Mouse (Mus musculus): Measurements from ENCODE around the gene Mief1. TPM values are rescaled to one million over a fixed set of nuclear protein-coding genes. Genes with fewer than 3 reads are reported as not detected.

Mief1 gene
- polyA plus RNA-seq, 1 experiment from 2014 or later: 12.0 TPM

DNA sequence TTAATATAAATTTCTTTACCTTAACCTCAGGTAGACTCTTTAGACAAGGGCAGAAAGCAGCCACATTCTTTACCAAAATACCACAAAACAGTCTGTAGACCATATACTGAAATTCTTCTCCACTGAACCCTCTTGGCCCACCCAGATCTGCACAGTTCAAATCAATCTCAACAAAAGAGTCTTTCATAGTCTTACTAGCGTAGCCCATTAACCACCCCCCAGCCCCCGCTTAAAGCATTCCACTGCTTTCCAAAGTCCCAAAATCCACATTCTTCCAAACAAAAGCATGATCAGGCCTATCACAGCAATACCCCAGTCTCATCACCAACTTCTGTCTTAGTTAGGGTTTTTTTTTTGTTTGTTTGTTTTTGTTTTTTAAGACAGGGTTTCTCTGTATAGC is 34.3 kb upstream of the Mief1 start:
- 98% methylated on average over 2 of the region's 2 CpGs for WGBS
- no peak overlapping the region for H3K9ac ChIP-seq (ENCODE audit: low read depth, low read length)
- peaks cover 5% of the 10 kb centered on the region; the same call in 1 of the 2 replicates for H3K36me3 ChIP-seq (ENCODE audit: control insufficient read depth, insufficient read depth)
- no peaks in the 10 kb centered on the region for H3K9me3 ChIP-seq (ENCODE audit: control insufficient read depth)
- no peak overlapping the region for H3K27ac ChIP-seq (ENCODE audit: low read depth, low read length)
- TF ChIP-seq CTCF (IDR thresholded peaks at IDR 0.05; ENCODE audit: low read depth): no peak
- ATAC-seq: no peak
- no peak overlapping the region for H3K4me3 ChIP-seq (ENCODE audit: low read depth, low read length)
- H3K4me1 ChIP-seq (replicated peaks; ENCODE audit: control insufficient read depth, insufficient read depth, low read length): no peaks in the 10 kb centered on the region
- H3K4me2 ChIP-seq (replicated peaks; ENCODE audit: low read depth): no peak overlapping the region
- H3K27me3 ChIP-seq (replicated peaks; ENCODE audit: control insufficient read depth, insufficient read depth, low read length): no peaks in the 10 kb centered on the region

DNA sequence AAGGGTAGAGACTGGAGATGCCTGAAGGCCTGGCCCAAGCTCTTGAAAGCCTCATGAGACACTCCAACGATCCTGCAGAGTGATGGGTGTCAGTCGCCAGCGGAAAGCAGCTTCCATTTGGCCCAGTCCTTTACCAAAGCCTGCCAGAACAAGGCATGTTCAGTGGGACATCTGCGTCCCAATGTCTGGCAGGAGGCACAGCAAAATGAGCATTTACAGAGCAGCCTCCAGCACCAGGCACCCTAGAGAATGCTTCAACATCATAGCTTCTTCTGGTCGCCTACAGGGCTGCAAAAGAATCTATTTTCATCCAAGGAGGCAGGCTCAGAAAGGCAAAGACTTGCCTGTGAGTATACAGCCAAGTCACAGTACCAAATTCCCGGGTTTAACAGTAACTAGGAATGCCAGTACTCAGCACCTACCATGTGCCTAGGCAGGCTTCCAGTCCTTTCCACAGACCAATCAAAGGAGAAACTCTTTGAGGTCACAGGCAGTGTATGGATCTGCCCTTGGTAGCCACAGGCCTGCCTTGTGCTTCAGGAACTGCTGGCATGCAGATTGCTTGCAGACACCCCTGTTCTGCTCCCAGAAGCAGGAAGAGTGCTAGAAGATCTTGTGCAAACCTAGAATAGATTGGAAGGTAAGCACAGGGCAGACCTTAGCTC is 31.6 kb upstream of the Mief1 start:
- no peak overlapping the region for H3K9ac ChIP-seq (ENCODE audit: low read depth, low read length)
- no peak overlapping the region for H3K4me3 ChIP-seq (ENCODE audit: low read depth, low read length)
- no peaks in the 10 kb centered on the region for H3K27me3 ChIP-seq (replicated peaks; ENCODE audit: control insufficient read depth, insufficient read depth, low read length)
- H3K9me3 ChIP-seq (ENCODE audit: control insufficient read depth): no peaks in the 10 kb centered on the region
- H3K36me3 ChIP-seq (ENCODE audit: control insufficient read depth, insufficient read depth): peaks cover 9% of the 10 kb centered on the region; the same call in 1 of the 2 replicates
- no peak overlapping the region for H3K4me2 ChIP-seq (replicated peaks; ENCODE audit: low read depth)
- H3K27ac ChIP-seq (ENCODE audit: low read depth, low read length): no peak overlapping the region
- 84% methylated on average over 6 of the region's 6 CpGs for WGBS
- TF ChIP-seq CTCF (IDR thresholded peaks at IDR 0.05; ENCODE audit: low read depth): no peak
- ATAC-seq: no peak
- H3K4me1 ChIP-seq (replicated peaks; ENCODE audit: control insufficient read depth, insufficient read depth, low read length): no peaks in the 10 kb centered on the region

DNA sequence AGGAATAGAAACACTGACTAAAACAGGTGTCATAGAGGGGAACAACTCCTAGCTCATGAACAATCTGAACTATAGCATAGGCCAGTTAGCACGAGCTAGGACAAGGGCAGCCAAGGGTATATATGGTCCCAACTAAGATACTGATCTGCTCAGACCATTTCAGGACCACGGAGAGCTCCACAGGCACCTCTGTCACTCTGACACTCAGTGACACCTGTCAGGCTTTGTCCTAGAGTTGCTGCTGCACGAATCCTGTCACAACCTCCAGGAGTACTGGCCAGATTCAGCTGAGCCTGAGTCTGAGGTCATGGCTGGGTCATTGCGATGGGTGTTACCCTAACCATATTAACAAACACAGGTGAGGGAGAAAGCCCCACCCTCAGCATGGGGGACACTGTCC is 30.4 kb upstream of the Mief1 start:
- H3K27ac ChIP-seq (ENCODE audit: low read depth, low read length): no peak overlapping the region
- TF ChIP-seq CTCF (IDR thresholded peaks at IDR 0.05; ENCODE audit: low read depth): no peak
- H3K4me3 ChIP-seq (ENCODE audit: low read depth, low read length): no peak overlapping the region
- no peak overlapping the region for H3K4me2 ChIP-seq (replicated peaks; ENCODE audit: low read depth)
- no peak overlapping the region for H3K9ac ChIP-seq (ENCODE audit: low read depth, low read length)
- no peaks in the 10 kb centered on the region for H3K27me3 ChIP-seq (replicated peaks; ENCODE audit: control insufficient read depth, insufficient read depth, low read length)
- ATAC-seq: no peak
- WGBS: 23% methylated on average over 4 of the region's 4 CpGs
- H3K36me3 ChIP-seq (ENCODE audit: control insufficient read depth, insufficient read depth): peaks cover 6% of the 10 kb centered on the region; the same call in 1 of the 2 replicates
- no peaks in the 10 kb centered on the region for H3K9me3 ChIP-seq (ENCODE audit: control insufficient read depth)
- no peaks in the 10 kb centered on the region for H3K4me1 ChIP-seq (replicated peaks; ENCODE audit: control insufficient read depth, insufficient read depth, low read length)

DNA sequence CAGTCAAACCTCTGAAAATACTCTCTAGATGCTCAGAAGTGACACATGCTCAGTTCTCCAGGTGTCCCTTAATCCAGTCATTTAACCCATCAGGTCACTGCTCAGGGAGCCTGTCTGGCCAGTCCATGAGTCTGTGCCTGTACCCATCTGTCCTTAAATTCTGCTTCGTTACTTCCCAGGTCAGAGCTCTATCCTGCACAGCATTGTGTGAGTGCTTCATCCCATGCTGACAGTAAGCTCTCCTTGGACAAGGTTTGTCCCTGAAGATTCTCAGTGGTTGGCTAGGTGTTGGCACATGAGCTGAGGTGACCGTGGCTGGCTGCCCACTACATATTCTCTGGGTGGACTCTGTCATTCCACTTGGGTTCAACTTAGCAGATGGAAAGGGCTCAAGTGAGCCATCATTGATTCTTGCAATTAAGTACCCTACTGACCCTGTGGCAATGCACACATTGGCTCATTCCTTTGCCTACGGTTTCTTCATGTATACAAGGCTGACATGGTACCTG is 27.7 kb upstream of the Mief1 start:
- Histone ChIP-seq H3K4me3 (ENCODE audit: low read depth, low read length) (no peak overlapping the region), H3K9ac (ENCODE audit: low read depth, low read length) (no peak overlapping the region), H3K4me1 (replicated peaks; ENCODE audit: control insufficient read depth, insufficient read depth, low read length) (no peaks in the 10 kb centered on the region), H3K27me3 (replicated peaks; ENCODE audit: control insufficient read depth, insufficient read depth, low read length) (no peaks in the 10 kb centered on the region), H3K36me3 (ENCODE audit: control insufficient read depth, insufficient read depth) (peaks cover 12% of the 10 kb centered on the region), H3K9me3 (ENCODE audit: control insufficient read depth) (no peaks in the 10 kb centered on the region), H3K27ac (ENCODE audit: low read depth, low read length) (no peak overlapping the region), H3K4me2 (replicated peaks; ENCODE audit: low read depth) (no peak overlapping the region)
- TF ChIP-seq CTCF (IDR thresholded peaks at IDR 0.05; ENCODE audit: low read depth): no peak
- WGBS: 86% methylated on average over 3 of the region's 3 CpGs
- no peak for ATAC-seq

DNA sequence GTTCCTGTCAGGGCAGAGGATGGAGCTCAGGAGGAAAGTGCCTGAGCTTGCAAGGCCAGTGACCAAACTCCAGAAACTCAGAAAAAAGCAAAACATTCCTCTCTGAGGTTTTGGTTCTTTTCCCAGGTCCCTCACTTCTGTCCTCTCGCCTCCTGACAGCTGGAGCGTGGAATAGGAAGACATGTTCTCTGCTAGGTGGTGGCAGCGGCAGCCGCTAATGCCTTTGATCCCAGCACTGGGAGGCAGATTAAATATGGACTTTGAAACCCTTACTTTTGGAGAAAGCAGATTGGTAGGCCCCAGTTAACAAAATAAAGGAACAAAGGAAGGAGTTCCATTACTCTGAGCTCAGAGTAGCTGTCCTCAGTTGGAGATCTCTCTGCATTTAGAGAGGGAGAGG is 25.4 kb upstream of the Mief1 start:
- Histone ChIP-seq H3K27ac (ENCODE audit: low read depth, low read length) (no peak overlapping the region), H3K4me3 (ENCODE audit: low read depth, low read length) (no peak overlapping the region)

DNA sequence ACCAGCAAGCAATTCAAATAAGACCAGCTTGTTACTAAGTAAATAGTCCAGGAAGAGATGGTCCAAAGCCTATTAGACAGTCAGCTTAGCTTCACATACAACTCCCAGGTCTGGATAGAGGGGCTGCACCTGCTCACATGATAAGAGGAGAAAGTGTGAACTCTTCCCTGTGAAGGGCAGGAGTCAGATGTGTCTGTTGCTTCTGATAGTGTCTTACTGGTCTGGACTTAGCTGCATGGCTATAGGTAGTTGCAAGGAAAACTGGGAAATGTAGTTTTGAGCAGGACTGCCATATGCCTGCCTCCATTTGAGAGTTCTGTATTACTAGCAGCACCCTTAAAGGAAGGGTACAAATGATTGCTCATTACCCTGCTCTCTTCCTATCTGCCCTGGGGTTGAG is 20.1 kb upstream of the Mief1 start:
- ATAC-seq: no peak
- Histone ChIP-seq H3K9me3 (ENCODE audit: control insufficient read depth) (no peaks in the 10 kb centered on the region), H3K4me2 (replicated peaks; ENCODE audit: low read depth) (no peak overlapping the region), H3K27ac (ENCODE audit: low read depth, low read length) (no peak overlapping the region), H3K9ac (ENCODE audit: low read depth, low read length) (no peak overlapping the region), H3K4me1 (replicated peaks; ENCODE audit: control insufficient read depth, insufficient read depth, low read length) (no peaks in the 10 kb centered on the region), H3K27me3 (replicated peaks; ENCODE audit: control insufficient read depth, insufficient read depth, low read length) (no peaks in the 10 kb centered on the region), H3K36me3 (ENCODE audit: control insufficient read depth, insufficient read depth) (peaks cover 34% of the 10 kb centered on the region), H3K4me3 (ENCODE audit: low read depth, low read length) (no peak overlapping the region)
- TF ChIP-seq CTCF (IDR thresholded peaks at IDR 0.05; ENCODE audit: low read depth): no peak

More for the DNA sequence above, 25.4 kb upstream of the Mief1 start:
- no peaks in the 10 kb centered on the region for H3K9me3 ChIP-seq (ENCODE audit: control insufficient read depth)
- no peak overlapping the region for H3K4me2 ChIP-seq (replicated peaks; ENCODE audit: low read depth)
- no peaks in the 10 kb centered on the region for H3K4me1 ChIP-seq (replicated peaks; ENCODE audit: control insufficient read depth, insufficient read depth, low read length)
- TF ChIP-seq CTCF (IDR thresholded peaks at IDR 0.05; ENCODE audit: low read depth): no peak
- ATAC-seq: no peak
- WGBS: 27% methylated on average over 4 of the region's 4 CpGs
- H3K27me3 ChIP-seq (replicated peaks; ENCODE audit: control insufficient read depth, insufficient read depth, low read length): no peaks in the 10 kb centered on the region
- H3K9ac ChIP-seq (ENCODE audit: low read depth, low read length): no peak overlapping the region
- peaks cover 35% of the 10 kb centered on the region for H3K36me3 ChIP-seq (ENCODE audit: control insufficient read depth, insufficient read depth)

Data from intestine, postnatal 0 days (tissue).